Mouse (Mus musculus): ENCODE measurements at regions not wholly inside any gene's neighbourhood (a gene's known extent, or its start where the extent isn't known, plus 50 kb on each side); places are given as distances from the start of the nearest gene placed in this dataset.
A peak's percentile ranks its signal among the peaks of the same experiment; 100 is the strongest.

DNA sequence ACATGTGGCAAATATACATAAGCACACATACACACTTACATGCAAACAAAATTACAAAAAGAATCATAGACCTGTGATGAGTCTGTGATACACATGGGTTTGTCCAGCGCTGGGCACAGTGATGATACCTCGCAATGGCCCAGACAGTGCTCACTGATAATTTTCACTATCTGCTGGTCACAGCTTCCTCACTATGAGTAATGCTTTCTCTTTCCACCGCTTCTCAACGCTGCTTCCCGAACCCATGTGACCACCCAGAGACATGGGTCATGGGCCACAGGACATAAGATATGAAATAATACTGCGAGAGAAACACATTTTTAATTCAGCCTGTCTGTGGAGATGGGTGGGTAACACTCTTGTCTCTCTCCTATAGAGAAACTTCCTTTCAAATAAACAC, 76.5 kb upstream of the Bmp2k start:
- ATAC-seq = no peak
- Histone ChIP-seq H3K4me2 (ENCODE audit: low read depth, low read length) (no peak overlapping the region), H3K4me3 (ENCODE audit: low read length) (no peak overlapping the region), H3K9me3 (ENCODE audit: low read length) (no peaks in the 10 kb centered on the region), H3K27ac (no peak overlapping the region), H3K27me3 (ENCODE audit: insufficient read depth, low read length) (no peaks in the 10 kb centered on the region), H3K4me1 (ENCODE audit: insufficient read depth, low read length) (0 out of 2 replicates have a peak, but pooled peaks cover 10% of the 10 kb centered on the region), H3K9ac (replicated peaks; ENCODE audit: low read length) (no peak overlapping the region), H3K36me3 (ENCODE audit: insufficient read depth, low read length) (no peaks in the 10 kb centered on the region)
- no peak for DNase-seq (ENCODE audit: low spot score)
- WGBS = 84% methylated on average over 6 of the region's 6 CpGs
- no peak for TF ChIP-seq CTCF (IDR thresholded peaks at IDR 0.05; ENCODE audit: low read depth)

- Histone ChIP-seq H3K4me3 (ENCODE audit: low read length) (no peak overlapping the region), H3K4me1 (ENCODE audit: insufficient read depth, low read length) (0 out of 2 replicates have a peak, but pooled peaks cover 10% of the 10 kb centered on the region), H3K36me3 (ENCODE audit: insufficient read depth, low read length) (no peaks in the 10 kb centered on the region), H3K27me3 (ENCODE audit: insufficient read depth, low read length) (no peaks in the 10 kb centered on the region), H3K27ac (0 out of 2 replicates have a peak overlapping the region, but pooled peaks have one; percentile 48), H3K4me2 (ENCODE audit: low read depth, low read length) (no peak overlapping the region), H3K9me3 (ENCODE audit: low read length) (no peaks in the 10 kb centered on the region), H3K9ac (replicated peaks; ENCODE audit: low read length) (no peak overlapping the region)
- WGBS = 82% methylated on average over 6 of the region's 6 CpGs
- ATAC-seq (no peak), DNase-seq (ENCODE audit: low spot score) (no peak)
- TF ChIP-seq CTCF (IDR thresholded peaks at IDR 0.05; ENCODE audit: low read depth) = no peak
Observed at GRCm38 (mm10) chr5:96921511-96921910, 76.0 kb upstream of the Bmp2k start.

DNA sequence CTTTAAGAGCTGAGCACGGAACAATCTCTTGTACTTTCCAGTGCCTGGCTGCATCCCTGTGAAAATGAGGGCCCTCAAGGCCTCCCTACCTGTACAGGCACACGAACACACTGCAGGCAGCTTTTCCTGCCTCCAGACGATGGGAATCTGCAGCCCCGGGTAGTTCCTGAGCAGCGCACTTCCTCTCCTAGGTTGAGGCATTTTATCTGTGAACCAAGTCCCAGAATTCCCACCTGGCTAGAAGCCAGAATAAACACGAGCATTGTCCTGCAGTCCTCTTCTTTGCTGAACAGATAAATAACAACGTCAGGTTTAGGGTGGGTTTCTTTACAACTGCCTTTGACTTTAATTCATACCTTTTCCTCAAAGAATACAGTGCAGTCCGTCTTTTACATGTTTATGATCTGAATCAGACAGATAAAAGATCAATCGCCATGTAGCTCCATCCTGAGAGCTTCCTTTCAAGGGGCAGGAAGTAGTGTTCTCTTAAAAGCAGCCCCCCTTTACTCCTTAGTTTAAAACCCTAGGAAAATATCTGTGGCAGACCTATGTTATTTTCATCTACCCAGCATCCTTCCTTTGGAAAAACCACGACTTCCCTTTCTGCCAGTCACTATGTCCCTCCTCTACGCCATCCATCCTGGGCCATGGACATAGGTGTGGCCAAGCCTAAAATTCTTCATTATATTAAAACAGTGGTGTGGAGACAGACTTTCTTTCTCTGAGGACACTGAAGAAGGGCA, 75.3 kb upstream of the Bmp2k start:
- H3K9me3 ChIP-seq (ENCODE audit: low read length) = no peaks in the 10 kb centered on the region
- H3K9ac ChIP-seq (replicated peaks; ENCODE audit: low read length) = no peak overlapping the region
- DNase-seq (ENCODE audit: low spot score) (no peak), ATAC-seq (no peak)
- no peaks in the 10 kb centered on the region for H3K27me3 ChIP-seq (ENCODE audit: insufficient read depth, low read length)
- TF ChIP-seq CTCF (IDR thresholded peaks at IDR 0.05; ENCODE audit: low read depth) = no peak
- H3K4me3 ChIP-seq (ENCODE audit: low read length) = no peak overlapping the region
- H3K36me3 ChIP-seq (ENCODE audit: insufficient read depth, low read length) = no peaks in the 10 kb centered on the region
- 0 out of 2 replicates have a peak overlapping the region, but pooled peaks have one; percentile 48 for H3K27ac ChIP-seq
- H3K4me2 ChIP-seq (ENCODE audit: low read depth, low read length) = no peak overlapping the region
- WGBS = 68% methylated on average over 11 of the region's 11 CpGs
- H3K4me1 ChIP-seq (ENCODE audit: insufficient read depth, low read length) = 0 out of 2 replicates have a peak, but pooled peaks cover 7% of the 10 kb centered on the region

DNA sequence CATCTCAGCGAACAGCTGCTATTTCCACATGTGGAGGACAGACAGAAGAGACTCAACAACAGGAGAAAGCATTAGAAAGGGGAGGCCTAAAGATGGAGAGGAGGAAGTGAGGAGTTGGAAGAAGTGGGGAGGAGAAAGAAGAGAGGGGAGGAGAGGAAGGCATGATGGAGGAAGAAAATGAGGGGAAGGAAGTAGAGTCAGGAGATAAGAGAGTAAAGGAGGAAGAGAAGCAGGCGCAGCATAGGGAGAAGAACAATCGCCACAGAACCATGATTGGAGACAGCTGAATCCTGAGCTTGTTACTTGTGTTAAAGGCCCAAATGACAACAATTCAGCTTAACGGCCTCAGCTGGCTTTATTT, 74.8 kb upstream of the Bmp2k start:
- Histone ChIP-seq H3K9ac (replicated peaks; ENCODE audit: low read length) (no peak overlapping the region), H3K4me2 (ENCODE audit: low read depth, low read length) (no peak overlapping the region), H3K36me3 (ENCODE audit: insufficient read depth, low read length) (no peaks in the 10 kb centered on the region), H3K27me3 (ENCODE audit: insufficient read depth, low read length) (no peaks in the 10 kb centered on the region), H3K4me3 (ENCODE audit: low read length) (no peak overlapping the region), H3K9me3 (ENCODE audit: low read length) (no peaks in the 10 kb centered on the region), H3K4me1 (ENCODE audit: insufficient read depth, low read length) (0 out of 2 replicates have a peak, but pooled peaks cover 3% of the 10 kb centered on the region), H3K27ac (no peak overlapping the region)
- ATAC-seq = no peak
- no peak for DNase-seq (ENCODE audit: low spot score)
- WGBS = 53% methylated on average over 4 of the region's 4 CpGs
- no peak for TF ChIP-seq CTCF (IDR thresholded peaks at IDR 0.05; ENCODE audit: low read depth)

GRCm38 (mm10) chr5:96923526-96923925, 74.0 kb upstream of the Bmp2k start:
- WGBS = 94% methylated on average over 1 of the region's 1 CpGs
- no peaks in the 10 kb centered on the region for H3K9me3 ChIP-seq (ENCODE audit: low read length)

GRCm38 (mm10) chr5:96924736-96925429, 72.6 kb upstream of the Bmp2k start:
- DNase-seq (ENCODE audit: low spot score) (no peak), ATAC-seq (no peak)
- Histone ChIP-seq H3K27me3 (ENCODE audit: insufficient read depth, low read length) (no peaks in the 10 kb centered on the region), H3K27ac (no peak overlapping the region), H3K9ac (replicated peaks; ENCODE audit: low read length) (no peak overlapping the region), H3K4me2 (ENCODE audit: low read depth, low read length) (no peak overlapping the region), H3K36me3 (ENCODE audit: insufficient read depth, low read length) (no peaks in the 10 kb centered on the region), H3K4me1 (ENCODE audit: insufficient read depth, low read length) (no peaks in the 10 kb centered on the region), H3K9me3 (ENCODE audit: low read length) (no peaks in the 10 kb centered on the region), H3K4me3 (ENCODE audit: low read length) (no peak overlapping the region)
- no peak for TF ChIP-seq CTCF (IDR thresholded peaks at IDR 0.05; ENCODE audit: low read depth)
- 85% methylated on average over 7 of the region's 7 CpGs for WGBS

More at GRCm38 (mm10) chr5:96923526-96923925, 74.0 kb upstream of the Bmp2k start:
- ATAC-seq (no peak), DNase-seq (ENCODE audit: low spot score) (no peak)
- TF ChIP-seq CTCF (IDR thresholded peaks at IDR 0.05; ENCODE audit: low read depth) = no peak
- Histone ChIP-seq H3K4me2 (ENCODE audit: low read depth, low read length) (no peak overlapping the region), H3K36me3 (ENCODE audit: insufficient read depth, low read length) (no peaks in the 10 kb centered on the region), H3K27me3 (ENCODE audit: insufficient read depth, low read length) (no peaks in the 10 kb centered on the region), H3K27ac (no peak overlapping the region), H3K9ac (replicated peaks; ENCODE audit: low read length) (no peak overlapping the region), H3K4me3 (ENCODE audit: low read length) (no peak overlapping the region), H3K4me1 (ENCODE audit: insufficient read depth, low read length) (no peaks in the 10 kb centered on the region)

GRCm38 (mm10) chr5:96925943-96926342, 71.5 kb upstream of the Bmp2k start:
- 78% methylated on average over 2 of the region's 2 CpGs for WGBS
- Histone ChIP-seq H3K4me1 (ENCODE audit: insufficient read depth, low read length) (no peaks in the 10 kb centered on the region), H3K27ac (no peak overlapping the region), H3K9me3 (ENCODE audit: low read length) (no peaks in the 10 kb centered on the region), H3K36me3 (ENCODE audit: insufficient read depth, low read length) (no peaks in the 10 kb centered on the region), H3K4me2 (ENCODE audit: low read depth, low read length) (no peak overlapping the region), H3K4me3 (ENCODE audit: low read length) (no peak overlapping the region), H3K9ac (replicated peaks; ENCODE audit: low read length) (no peak overlapping the region), H3K27me3 (ENCODE audit: insufficient read depth, low read length) (no peaks in the 10 kb centered on the region)
- no peak for TF ChIP-seq CTCF (IDR thresholded peaks at IDR 0.05; ENCODE audit: low read depth)
- ATAC-seq (no peak), DNase-seq (ENCODE audit: low spot score) (no peak)
